Mouse (Mus musculus) NIH3T3 (cell line): ENCODE results near the gene Zfp985.
"Not testable (repeated sequence)": the region's sequence is repeated elsewhere in the genome, so short reads cannot be mapped to it uniquely, and the experiment has no call there.

Experiments
- DNase-seq: peaks from one replicate; pipeline ENCODE4 v3.0.0-alpha.2; 2012; ENCODE audit warnings: low read depth

Gene Zfp985

DNA sequence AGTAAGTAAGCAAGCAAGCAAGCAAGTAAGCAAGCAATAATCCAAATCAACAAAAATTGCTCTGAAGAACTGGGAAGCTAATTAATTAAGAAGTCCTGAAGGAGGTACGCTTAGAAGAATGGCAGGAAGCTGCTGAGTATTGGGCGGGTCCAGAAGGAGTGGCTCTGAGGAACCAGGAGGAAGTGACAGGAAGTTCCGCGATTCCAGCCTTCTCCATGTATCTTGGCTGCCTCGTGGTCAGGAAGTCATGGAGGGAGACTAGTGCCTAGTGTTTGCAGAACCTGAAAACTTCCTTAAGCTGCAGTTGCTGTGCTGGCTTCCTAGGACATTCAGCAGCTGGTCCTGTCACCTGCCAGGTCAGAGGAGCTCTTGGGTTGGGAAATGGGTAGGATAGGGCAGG is at the start of gene Zfp985:
Gene Zfp985 (plus strand): TSS at position 207 of the 400 bp plus-strand sequence.
- peak; percentile 29 for DNase-seq

DNA sequence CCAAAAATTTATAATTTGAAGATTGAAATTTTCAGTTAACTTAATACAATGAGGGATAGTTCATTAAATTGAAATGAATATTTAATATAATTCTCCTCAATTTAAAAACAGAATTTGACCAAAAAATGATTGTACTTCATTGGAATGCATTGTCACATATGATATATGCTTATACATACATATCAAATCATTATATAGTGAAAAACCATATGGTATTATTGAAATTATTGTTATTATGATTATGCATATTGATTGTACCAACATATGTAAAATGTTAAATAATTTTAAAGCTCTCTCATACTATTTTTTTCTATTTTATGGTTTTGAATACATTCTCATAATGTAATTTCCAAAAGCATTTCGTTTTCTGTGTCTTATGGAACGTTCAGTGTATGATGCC is 43.9 kb upstream of the Zfp985 start:
- DNase-seq, result no peak

DNA sequence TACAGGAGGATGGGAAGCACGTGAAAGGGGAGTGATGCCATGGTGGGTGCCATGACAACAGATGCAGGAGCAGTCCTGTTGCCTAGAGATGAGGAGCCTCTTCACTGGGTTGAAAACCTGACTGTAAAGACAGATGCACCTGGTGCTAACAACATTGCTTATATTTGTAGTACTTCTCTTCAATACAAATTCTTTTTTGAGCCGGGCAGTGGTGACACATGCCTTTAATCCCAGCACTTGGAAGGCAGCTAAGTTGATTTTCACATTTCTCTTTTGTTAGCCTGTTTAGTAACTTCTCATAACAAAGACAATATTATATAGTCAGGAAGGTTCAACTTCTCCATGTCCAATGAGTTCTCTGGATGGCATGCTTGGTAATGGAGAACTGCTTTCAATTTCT is 34.1 kb upstream of the Zfp985 start:
- DNase-seq, result no peak

DNA sequence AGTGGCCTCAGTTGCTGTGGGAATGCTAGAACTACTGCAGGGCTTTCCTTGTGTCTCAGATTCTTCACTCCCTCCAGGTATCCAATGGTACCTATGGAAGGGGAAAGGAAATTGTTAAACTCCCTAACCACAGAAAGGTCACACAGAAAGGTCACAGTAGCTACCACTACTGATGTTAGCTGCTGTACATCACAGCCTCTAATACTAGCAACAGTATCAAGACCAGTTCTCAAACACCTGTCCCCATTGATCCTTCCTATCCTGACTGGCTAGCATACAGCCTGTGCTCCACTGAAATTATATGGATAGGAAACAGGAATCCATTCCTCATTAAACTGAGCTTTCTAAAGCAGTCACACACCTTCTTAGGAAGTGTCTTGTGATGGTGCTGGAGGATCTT is 33.0 kb upstream of the Zfp985 start:
- no peak for DNase-seq

DNA sequence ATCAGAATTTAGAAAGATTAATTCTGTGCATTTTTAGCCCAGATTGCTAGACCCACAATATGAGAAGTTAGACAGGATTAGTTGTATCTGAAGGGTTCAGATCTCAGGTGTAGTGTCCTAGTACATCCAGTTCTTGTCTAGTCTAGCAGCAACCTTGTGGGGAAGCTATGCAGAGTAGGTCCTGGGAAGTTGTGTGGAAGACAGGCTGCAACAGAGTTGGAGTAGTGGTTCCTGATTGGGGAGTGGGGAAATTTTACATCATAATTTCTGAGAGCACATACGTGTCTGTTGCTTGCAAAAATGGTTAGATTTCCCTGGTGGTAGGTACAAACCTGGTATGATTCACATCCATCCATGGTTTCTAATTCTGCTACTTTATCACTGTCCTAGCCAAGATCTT is 28.0 kb upstream of the Zfp985 start:
- DNase-seq, result no peak

DNA sequence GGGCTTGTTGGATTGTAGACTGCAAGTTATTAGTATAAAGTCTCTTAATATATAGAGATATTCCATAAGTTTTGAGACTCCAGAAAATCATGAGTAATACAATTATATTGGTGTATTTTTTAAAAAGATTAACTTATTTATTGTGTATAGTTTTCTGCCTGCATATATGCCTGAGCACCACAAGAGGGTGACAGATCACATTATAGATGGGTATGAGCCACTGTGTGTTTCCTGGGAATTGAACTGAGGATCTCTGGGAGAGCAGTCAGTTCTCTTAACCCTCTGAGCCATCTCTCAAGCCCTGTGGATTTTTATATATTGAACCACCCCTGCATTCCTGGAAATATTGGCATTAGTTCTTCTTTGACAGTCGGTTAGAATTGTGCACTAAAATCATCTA is 22.7 kb upstream of the Zfp985 start:
- no peak for DNase-seq

DNA sequence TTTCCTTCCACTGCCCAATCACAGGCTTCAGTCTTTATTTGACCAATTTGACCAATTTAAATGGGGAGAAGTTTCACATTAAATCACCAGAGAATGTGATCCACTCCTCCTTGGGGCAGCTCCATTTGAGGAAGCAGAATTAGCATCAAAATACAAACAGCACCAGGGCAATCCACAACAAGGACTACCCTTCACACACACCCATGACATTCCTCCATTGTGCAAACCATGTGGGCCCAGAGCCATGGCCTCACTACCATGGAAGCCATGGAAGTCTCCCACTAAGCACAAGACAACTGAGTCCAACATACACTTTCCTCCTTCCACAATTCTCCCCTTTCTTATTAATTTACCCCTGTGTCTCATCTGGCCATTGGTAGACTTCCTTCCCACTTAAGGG is 17.2 kb upstream of the Zfp985 start:
- not testable (repeated sequence) for DNase-seq

DNA sequence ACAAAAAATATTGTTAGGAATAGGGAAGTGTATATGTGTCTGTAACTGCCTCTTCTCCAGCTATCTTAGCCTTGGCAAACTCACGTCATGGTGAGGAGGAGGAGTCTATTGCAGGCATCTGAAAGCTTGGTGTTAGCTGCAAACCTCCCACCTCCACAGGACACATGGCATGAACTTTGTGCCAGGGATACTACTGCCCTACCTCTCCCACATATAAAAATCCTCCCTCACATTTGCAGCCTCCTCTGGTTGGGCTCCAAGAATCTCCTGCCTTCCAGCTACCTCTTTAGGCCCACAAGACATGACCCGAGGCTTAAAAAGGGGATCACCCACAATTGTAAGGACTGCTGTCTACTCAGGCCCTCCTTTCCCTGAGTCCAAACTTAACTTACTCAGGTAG is 15.4 kb upstream of the Zfp985 start:
- no peak for DNase-seq

DNA sequence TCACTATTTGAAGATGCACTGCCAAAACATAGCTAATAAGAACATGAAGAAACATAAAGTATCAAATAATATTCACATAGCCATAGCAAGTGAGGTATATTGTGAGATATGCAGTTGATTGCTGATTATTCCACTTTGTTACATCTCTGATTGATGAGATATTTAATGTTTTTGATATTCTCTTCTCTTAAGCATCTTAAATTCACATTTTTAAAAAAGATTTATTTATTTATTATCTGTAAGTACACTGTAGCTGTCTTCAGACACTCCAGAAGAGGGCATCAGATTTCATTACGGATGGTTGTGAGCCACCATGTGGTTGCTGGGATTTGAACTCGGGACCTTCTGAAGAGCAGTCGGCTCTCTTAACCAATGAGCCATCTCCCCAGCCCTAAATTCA is 13.2 kb upstream of the Zfp985 start, which contains the start of gene Gm16503:
Gene Gm16503 (plus strand): TSS at position 301 of the 400 bp plus-strand sequence.
- DNase-seq, result not testable (repeated sequence)

DNA sequence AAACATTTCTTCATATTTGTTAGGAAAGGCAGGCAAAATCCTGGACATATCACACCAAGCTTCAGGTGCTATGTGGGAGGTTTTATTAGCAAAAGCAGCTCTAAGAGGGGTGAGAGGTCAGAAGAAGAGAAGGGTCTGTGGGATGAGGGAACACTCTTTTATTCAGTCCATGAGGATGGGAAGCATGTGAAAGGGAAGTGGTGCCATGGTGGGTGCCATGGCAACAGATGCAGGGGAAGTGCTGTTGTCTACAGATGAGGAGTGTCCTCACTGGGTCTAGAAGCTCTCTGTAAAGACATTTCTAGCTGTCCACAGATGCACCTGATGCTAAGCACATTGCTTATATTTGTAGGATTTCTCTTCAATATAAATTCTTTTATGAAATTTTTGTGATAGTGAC is 12.0 kb upstream of the Zfp985 start:
- no peak for DNase-seq

DNA sequence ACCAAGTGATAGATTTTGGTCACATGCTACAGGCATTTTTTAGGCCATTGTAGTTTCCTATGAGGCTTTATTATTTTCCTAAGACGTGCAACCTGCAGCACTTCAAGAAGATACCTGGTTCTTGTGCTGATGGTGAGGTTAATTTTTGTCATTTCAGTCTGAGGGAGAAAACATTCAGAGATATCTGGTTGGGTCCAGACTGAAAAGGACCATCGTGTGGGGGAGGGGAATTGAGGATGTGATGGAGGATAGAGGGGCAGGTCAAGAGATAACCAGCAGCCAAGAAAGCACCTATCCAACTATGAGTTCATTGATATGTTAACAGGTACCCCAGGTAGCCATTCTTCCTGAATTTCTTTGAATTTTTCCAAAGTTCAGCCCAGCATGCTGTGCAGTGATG is 1.3 kb downstream of the Zfp985 start:
- not testable (repeated sequence) for DNase-seq

DNA sequence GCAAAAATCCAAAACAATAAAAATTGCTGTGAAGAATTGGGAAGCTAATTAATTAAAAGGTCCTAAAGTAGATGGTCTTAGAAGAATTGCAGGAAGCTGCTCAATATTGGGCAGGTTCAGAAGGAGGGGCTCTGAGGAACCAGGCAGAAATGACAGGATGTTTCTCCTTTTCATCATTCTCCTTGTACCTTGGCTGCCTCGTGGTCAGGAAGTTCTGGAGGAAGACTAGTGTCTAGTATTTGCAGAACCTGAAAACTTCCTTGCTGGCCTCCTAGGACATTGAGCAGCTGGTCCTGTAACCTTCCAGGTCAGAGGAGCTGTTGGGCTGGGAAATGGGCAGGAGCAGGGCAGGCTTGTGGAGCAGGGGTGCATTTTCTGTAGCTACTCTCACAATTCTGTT is 3.8 kb downstream of the Zfp985 start:
- DNase-seq, result not testable (repeated sequence)

DNA sequence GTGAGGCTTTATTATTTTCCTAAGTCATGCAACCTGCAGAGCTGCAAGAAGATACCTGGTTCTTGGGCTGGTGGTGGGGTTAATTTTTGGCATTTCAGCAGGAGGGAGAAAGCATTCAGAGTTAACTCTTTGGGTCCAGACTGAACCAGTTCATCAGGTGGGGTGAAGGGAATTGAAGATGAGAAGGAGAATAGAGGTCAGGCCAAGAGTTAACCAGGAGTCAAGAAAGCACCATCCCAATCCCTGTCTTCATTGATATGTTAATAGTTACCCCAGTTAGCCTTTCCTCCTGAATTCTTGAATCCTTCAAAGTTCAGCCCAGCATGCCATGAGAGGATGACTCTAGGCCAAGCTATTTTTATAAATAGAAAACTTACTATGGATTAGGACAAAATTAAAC is 4.9 kb downstream of the Zfp985 start:
- not testable (repeated sequence) for DNase-seq

DNA sequence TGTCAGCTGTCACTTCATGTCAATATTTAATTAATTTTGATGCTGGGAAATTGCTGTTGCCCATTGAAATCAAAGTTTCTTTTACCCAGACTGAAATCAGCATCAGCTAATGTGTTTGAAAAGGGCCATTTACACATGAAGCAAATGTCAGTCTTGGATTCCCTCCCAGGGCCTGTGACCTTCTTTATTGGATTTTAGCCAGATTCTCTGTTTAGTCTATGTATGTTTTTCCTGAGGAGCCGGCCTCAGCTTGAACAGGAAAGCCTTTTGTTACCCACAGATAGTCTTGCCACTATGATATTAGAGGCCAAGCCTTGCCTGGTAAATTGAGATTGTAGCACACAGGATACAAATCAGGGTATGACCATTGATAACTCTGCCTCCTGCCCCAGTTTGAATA is 6.0 kb downstream of the Zfp985 start:
- not testable (repeated sequence) for DNase-seq

DNA sequence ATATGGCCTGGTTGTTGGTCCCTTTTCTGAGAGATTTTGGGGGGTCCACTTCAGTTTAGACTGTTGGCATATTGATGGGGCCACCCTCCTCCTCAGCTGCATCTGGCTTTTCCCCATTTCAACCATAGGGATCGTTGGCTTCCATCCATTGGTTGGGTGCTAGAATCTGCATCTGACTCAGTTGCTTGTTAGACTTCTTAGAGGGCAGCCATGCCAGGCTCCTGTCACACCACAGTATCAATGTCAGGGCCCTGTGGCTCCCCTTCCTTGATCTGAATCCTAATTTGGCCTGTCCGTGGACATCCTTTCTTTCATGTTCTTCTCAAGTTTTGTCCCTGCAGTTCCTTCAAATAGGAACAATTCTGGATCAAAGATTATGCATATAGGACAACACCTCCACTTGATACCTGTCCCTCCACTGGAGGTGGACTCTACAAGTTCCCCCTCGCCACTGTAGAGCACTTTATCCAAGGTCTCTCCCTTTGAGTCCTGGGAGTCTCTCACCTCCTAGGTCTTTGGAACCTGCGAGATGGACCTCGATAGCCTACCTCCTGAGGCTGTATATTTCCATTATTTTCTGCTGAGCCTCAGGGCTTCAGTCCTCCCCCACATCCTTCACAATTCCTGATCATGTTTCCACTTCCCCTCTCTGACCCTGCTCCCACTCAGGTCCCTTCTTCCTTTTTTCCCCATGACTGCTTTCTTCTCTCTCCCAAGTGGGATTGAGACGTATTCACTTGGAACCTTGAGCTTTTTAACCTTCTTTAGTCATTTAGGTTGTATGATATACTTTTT is 12.5 kb downstream of the Zfp985 start:
- no peak for DNase-seq

DNA sequence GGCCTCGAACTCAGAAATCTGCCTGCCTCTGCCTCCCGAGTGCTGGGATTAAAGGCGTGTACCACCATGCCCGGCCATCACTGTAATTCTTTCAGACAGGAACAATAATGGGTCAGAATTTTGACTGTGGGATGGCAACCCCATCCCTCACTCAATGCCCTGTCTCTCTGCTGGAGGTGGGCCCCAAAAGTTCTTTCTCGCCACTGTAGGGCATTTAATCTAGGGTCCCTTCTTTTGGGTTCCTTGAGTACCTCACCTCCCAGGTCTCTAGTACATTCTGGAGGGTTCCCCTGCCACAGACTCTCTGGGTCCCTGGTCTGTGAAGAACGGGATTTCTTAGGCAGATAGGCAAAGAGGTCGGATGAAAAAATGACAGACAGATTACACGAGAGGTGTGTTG is 18.1 kb downstream of the Zfp985 start:
- not testable (repeated sequence) for DNase-seq

DNA sequence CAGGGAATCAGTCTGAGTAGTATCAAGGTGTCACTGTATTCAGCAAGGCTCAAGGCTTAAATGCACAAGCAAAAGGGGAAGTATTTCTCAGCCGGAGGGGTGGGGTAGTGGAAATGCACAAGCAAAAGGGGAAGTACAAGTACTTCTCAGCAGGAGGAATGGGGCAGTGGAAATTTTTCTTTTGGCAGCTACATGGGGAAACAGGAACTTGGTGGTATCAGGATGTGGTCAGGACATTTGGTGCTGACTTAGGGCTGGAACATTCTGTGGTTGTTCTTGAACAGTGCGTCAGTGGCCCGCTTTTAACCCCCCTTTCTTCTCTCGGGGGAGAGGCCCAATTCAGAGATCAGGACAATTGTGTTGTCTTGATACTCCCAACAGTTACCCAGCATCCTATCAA is 26.3 kb downstream of the Zfp985 start:
- not testable (repeated sequence) for DNase-seq

DNA sequence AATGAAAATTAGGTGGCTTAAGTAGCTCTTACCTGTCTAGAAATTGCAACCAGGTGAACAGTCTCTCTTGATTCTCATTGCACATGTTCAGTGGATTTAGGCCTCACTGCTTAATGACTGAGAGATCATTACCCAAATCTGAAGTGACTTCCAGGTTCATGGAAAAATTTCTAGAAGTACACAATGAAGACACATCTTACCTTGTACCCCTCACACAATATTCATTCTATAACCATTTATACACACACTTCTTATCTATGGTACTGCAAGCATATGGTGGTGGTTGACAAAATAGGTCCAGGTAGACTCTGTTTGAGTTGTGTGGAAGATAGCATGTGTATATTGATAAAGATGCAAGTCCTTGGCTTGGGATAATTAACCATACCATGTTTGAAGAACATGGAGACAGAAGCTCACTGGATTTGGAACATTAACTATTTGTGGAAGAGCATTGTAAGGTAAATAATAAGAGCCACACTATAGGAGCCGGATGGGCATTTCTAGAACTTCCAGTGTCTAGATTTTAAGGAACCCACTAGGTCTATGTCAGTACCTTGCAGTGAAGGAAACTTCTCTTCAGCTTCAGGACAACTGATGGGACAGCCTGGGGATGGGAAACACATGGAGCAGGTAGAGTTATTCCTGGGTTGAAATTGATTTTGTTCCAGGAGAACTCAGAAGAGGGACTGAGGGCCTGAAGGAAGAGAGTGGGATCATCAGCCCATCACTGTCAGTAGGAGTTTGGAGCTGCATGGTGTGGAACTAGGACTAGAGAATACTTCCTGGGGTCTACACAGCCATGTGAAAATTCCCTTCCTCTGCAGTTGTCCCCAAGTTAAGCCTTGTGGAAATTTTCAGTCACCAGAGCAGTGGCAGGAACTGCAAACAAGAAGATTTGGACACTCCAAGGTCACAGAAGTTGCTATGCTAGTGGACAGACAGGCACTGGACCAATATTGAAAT is 33.7 kb downstream of the Zfp985 start:
- DNase-seq, result no peak

DNA sequence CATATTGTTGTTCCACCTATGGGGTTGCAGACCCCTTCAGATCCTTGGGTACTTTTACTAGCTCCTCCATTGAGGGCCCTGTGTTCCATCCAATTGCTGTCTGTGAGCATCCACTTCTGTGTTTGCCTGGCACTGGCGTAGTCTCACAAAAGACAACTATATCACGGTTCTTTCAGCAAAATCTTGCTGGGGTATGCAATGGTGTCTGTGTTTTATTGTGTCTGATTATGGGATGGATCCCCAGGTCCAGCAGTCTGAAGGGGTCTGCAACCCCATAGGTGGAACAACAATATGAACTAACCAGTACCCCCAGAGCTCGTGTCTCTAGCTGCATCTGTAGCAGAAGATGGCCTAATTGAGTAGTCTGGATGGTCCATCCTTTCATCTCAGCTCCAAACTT is 41.6 kb downstream of the Zfp985 start:
- not testable (repeated sequence) for DNase-seq

DNA sequence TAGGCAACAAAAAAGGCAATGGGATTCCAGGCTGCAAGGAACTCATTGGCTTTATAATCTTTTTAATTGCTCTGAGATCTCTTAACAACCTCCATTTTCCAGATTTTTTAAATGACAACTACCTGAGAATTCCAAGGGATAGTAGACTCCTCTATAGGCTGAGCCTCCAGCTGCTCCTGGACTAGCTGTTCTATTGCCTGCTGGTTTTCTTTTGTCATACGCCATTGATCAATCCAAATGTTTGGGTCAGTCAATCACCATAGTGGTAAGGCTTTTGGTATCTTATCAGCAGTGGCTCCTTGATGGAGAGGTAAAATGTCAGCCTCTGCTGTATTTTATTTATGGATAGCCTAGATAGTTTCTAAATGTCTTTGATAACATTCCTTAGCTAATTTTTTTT is 44.6 kb downstream of the Zfp985 start:
- DNase-seq, result no peak

DNA sequence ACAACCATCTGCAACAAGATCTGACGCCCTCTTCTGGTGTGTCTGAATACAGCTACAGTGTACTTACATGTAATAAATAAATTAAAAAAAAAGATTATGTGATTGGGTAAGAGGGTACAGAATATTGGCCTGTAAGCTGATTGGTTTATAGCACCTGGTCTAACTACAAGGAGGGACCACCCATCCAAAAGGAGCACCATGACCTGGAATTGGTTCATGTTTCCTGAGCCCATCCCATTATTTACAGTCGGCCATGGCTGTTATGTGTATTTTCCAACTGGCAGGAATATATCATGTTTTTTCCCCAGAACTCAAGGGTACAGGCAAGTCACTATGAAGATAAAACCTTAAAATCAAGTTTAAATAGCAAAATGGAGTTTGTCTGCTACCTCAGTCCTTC is 45.8 kb downstream of the Zfp985 start:
- DNase-seq, result peak; percentile 11

DNA sequence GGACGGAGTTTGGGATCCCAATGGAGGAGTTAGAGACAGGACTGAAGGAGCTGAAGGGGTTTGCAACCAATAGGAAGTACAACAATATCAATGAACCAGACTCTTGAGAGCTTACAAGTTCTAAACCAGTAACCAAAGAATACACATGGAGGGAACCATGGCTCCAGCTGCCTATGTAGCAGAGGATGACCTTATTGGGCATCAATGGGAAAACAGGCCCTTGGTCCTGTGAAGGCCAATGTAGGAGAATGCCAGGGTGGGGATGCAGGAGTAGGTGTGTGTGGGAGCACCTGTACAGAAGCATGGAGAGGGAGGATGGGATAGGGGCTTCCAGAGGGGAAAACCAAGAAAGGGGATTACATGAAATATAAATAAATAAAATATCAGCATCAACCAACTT is 48.8 kb downstream of the Zfp985 start:
- DNase-seq, result no peak

DNA sequence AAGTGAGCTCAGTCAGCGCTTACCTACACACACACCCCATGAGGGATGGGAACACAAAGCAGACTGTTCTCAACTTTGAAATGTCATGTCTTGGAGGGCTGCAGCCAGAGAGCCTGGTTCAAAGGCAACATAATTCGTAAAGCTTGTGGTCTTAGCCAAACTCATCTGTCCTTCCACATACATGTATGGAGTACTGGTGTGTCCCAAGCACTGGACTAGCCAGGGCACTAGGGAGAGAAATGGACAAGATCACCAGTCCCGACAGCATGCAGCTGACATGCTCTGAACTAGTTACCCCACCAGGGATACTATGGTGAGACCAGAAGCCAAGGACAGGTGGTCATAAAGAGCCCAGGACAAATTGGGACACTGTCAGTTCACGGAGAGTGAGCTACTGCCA is 50.7 kb downstream of the Zfp985 start:
- DNase-seq, result no peak
